Mouse (Mus musculus): ENCODE results near the gene Hsd11b1.

DNA sequence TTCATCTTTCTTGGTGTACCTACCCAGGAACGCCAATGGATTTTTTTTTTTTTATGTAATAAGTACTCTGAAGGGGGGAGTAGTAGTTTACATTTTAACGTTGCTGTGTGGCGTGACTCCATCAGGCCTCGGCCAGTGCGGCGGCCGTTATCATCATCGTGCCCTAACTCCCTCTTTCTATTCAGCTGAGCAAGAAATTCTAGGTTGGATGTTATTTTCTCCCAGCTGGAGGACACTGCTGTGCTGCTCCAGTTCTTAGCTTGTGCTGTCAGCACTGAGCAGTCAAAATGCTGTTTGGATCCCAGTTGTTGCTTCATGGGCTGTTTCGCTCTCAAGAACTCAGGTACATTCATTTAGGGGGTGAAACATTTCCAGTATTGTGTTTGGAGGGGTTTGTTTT, 4.3 kb downstream of the Hsd11b1 start:
- TF ChIP-seq MAX (IDR thresholded peaks at IDR 0.05; ENCODE audit: low read length) (no peak), CTCF (IDR thresholded peaks at IDR 0.05 in 2 of 3, conservative IDR thresholded peaks at IDR 0.05 in 1 of 3; ENCODE audit: control insufficient read depth in 1 of 3, insufficient read depth in 1 of 3, low read depth in 2 of 3, low read length in 3 of 3, poor library complexity in 1 of 3, severe bottlenecking in 1 of 3) (no peak), GATA1 (IDR thresholded peaks at IDR 0.05; ENCODE audit: low read depth, low read length) (no peak), CHD2 (IDR thresholded peaks at IDR 0.05; ENCODE audit: low read length) (no peak), TBP (IDR thresholded peaks at IDR 0.05; ENCODE audit: low read depth, low read length) (no peak), GABPA (IDR thresholded peaks at IDR 0.05; ENCODE audit: low read depth, low read length) (no peak), MYC (IDR thresholded peaks at IDR 0.05; ENCODE audit: low read depth, low read length) (no peak), MAFK (IDR thresholded peaks at IDR 0.05; ENCODE audit: borderline replicate concordance, low read depth, low read length) (no peak), MXI1 (IDR thresholded peaks at IDR 0.05; ENCODE audit: low read depth, low read length) (no peak), ZMIZ1 (IDR thresholded peaks at IDR 0.05; ENCODE audit: low read depth, low read length) (no peak), HCFC1 (IDR thresholded peaks at IDR 0.05; ENCODE audit: low read depth, low read length) (no peak), POLR2A (IDR thresholded peaks at IDR 0.05; ENCODE audit: control insufficient read depth in 1 of 2, insufficient read depth in 1 of 2, low read depth in 1 of 2, low read length in 2 of 2, poor library complexity in 1 of 2) (no peak), ETS1 (IDR thresholded peaks at IDR 0.05; ENCODE audit: low read depth, low read length) (no peak)

Data from MEL (cell line).